Mouse (Mus musculus) stomach, embryonic 15.5 days (tissue): ENCODE data around the gene Sergef. TPM values are rescaled to one million over a fixed set of nuclear protein-coding genes. Genes with fewer than 3 reads are reported as not detected.

Experiments
- ATAC-seq: fragments of 200-750 bp; cut with Nextera tagmentation; 2 replicates; pipeline ENCODE4 v1.8.0; 2017; ENCODE audit warnings: low read depth, moderate number of reproducible peaks, moderate TSS enrichment; ENCODE audit not compliant: insufficient read depth, low FRiP score
- H3K27ac ChIP-seq: fragments of 300-500 bp; sonication (generic); 2 replicates; pipeline ENCODE4 v1.5.1; 2015; ENCODE audit warnings: mild to moderate bottlenecking, inconsistent platforms
- H3K27me3 ChIP-seq: fragments of 300-500 bp; sonication (generic); replicated peaks from 2 replicates; pipeline ENCODE4 v1.6.1; 2015; ENCODE audit warnings: inconsistent platforms
- H3K36me3 ChIP-seq: fragments of 300-500 bp; sonication (generic); 2 replicates; pipeline ENCODE4 v1.6.1; 2015; ENCODE audit warnings: inconsistent platforms
- H3K4me1 ChIP-seq: fragments of 300-500 bp; sonication (generic); 2 replicates; pipeline ENCODE4 v1.6.1; 2015; ENCODE audit warnings: inconsistent platforms
- H3K4me2 ChIP-seq: fragments of 300-500 bp; sonication (generic); 2 replicates; pipeline ENCODE4 v1.6.1; 2015; ENCODE audit warnings: mild to moderate bottlenecking, inconsistent platforms
- H3K4me3 ChIP-seq: fragments of 300-500 bp; sonication (generic); replicated peaks from 2 replicates; pipeline ENCODE4 v1.5.1; 2015; ENCODE audit warnings: inconsistent platforms
- H3K9ac ChIP-seq: fragments of 300-500 bp; sonication (generic); 2 replicates; pipeline ENCODE4 v1.6.1; 2015; ENCODE audit warnings: inconsistent platforms
- H3K9me3 ChIP-seq: fragments of 300-500 bp; sonication (generic); 2 replicates; pipeline ENCODE4 v1.6.1; 2016; ENCODE audit warnings: inconsistent platforms
- WGBS: fragments of 180-500 bp; shearing (Covaris S2); methylation state at CpG from one replicate; pipeline ENCODE4 v1.1.7; 2015; 5-methylcytosine and 5-hydroxymethylcytosine counted together
- polyA plus RNA-seq: library from polyadenylated mRNA; unstranded; fragments of >200 nt; fragmentation: Nextera tagmentation; extraction: Ambion mirVana; gene quantifications from 2 replicates; pipeline ENCODE4 v1.2.1, GENCODE M21; 2015

Sergef gene
- polyA plus RNA-seq, 1 experiment from 2014 or later, result 17.2 TPM

DNA sequence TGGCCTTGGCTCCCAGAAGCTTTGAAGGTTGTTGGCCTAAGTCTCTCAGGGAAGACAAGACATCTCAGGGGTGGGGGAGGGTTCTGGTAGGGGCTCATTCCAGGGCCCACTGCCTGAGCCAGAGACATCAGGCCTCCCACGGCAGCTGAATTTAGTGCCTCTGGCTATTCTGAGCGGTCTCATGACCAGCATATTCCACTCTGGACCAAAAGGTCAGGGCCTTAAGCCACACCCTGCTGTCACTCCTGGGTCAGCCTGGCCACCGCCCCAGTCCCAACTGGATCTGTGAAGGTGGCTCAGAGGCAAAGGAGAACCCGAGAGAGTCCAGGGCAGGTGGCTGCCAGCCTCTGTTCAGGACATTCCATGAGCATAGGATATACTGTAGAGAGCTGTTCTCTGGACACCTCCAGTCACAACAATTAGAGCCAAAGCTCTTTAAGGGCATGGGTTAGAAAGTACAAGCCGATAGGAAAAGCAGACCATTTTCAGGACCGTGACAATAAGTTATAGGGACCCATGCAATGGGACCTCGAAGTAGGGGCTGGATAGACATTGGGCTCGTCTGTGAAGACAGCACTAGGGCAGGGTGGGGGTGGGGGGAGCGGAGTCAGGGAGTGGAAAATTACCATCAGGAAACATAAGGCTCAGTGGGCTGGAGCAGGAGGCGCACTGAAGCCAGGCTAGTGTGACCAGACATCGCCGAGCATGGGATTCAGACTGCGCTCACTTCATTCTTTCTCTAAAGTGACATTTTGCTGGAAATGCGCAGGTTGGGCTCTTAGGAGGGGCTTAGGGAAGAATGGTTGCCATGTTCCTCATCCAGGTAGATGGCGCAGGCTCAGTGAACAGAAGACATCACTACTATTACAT, 235.8 kb downstream of the Sergef start:
- no peak for ATAC-seq
- Histone ChIP-seq H3K9me3 (no peaks in the 10 kb centered on the region), H3K4me1 (no peaks in the 10 kb centered on the region; the same call in 1 of the 2 replicates), H3K4me2 (no peak overlapping the region), H3K4me3 (no peak overlapping the region), H3K9ac (no peak overlapping the region), H3K36me3 (no peaks in the 10 kb centered on the region), H3K27me3 (peaks cover 16% of the 10 kb centered on the region), H3K27ac (no peak overlapping the region)
- WGBS, result 82% methylated on average over 15 of the region's 15 CpGs

DNA sequence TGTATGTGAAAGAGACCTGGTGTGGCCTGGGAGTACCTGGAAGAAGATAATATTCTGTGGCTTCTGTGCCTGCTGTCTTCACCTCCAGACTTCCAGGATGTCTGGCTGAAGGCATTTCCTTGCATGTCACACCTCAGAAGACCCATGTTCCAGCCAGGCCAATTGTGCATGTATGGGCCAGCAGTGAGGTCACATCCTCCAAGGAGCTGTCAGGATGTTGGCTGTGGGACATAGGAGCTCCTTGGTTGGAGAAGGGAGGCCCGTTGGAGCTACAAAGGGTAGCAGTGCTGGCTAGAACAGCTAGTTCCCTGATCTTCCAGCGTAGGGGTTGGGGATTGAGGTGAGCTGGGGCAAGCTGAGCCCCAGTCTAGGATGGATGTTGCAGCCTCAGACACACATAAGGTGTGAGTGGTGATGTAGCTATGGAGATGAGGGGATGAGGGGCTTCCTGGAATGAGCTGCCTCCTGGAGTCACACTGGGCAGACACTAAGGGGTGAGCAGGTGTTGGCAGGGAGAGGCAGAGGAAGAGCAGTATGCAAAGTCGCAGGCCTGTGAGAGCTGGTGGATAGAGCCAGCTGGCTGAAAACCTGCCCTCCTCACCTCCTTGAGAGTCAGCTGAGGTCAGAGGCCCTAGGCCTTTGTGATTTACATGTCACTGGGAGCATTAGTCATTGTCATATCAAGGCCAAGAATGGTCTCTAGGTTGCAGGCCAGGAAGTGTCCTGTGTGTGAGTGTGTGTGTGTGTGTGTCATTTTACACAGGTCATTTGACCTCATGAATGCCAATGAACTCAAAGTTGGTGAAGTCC, 238.0 kb downstream of the Sergef start:
- Histone ChIP-seq H3K27ac (no peak overlapping the region), H3K9me3 (no peaks in the 10 kb centered on the region), H3K36me3 (no peaks in the 10 kb centered on the region), H3K27me3 (peaks cover 38% of the 10 kb centered on the region), H3K4me2 (no peak overlapping the region), H3K9ac (no peak overlapping the region), H3K4me3 (no peak overlapping the region), H3K4me1 (peaks cover 13% of the 10 kb centered on the region; the same call in 1 of the 2 replicates)
- 70% methylated on average over 3 of the region's 3 CpGs for WGBS
- ATAC-seq, result no peak

- Histone ChIP-seq H3K4me2 (no peak overlapping the region), H3K9ac (no peak overlapping the region), H3K27ac (no peak overlapping the region), H3K4me1 (peaks cover 23% of the 10 kb centered on the region; the same call in 1 of the 2 replicates), H3K27me3 (peaks cover 51% of the 10 kb centered on the region), H3K4me3 (no peak overlapping the region), H3K36me3 (no peaks in the 10 kb centered on the region), H3K9me3 (no peaks in the 10 kb centered on the region)
- no peak for ATAC-seq
- WGBS, result 47% methylated on average over 8 of the region's 8 CpGs
Measured at GRCm38 (mm10) chr7:46400346-46400745, 239.3 kb downstream of the Sergef start.

GRCm38 (mm10) chr7:46399676-46400075, 239.9 kb downstream of the Sergef start:
- no peak for ATAC-seq
- H3K36me3 ChIP-seq, result no peaks in the 10 kb centered on the region
- no peak overlapping the region for H3K4me3 ChIP-seq
- no peak overlapping the region for H3K27ac ChIP-seq
- H3K4me2 ChIP-seq, result no peak overlapping the region
- no peak overlapping the region for H3K9ac ChIP-seq
- no peaks in the 10 kb centered on the region for H3K9me3 ChIP-seq
- 94% methylated on average over 1 of the region's 1 CpGs for WGBS
- H3K4me1 ChIP-seq, result peaks cover 23% of the 10 kb centered on the region; the same call in 1 of the 2 replicates
- H3K27me3 ChIP-seq, result peaks cover 57% of the 10 kb centered on the region

- Histone ChIP-seq H3K9ac (no peak overlapping the region), H3K36me3 (no peaks in the 10 kb centered on the region), H3K27ac (no peak overlapping the region), H3K4me2 (no peak overlapping the region), H3K4me3 (no peak overlapping the region), H3K4me1 (peaks cover 23% of the 10 kb centered on the region; the same call in 1 of the 2 replicates), H3K27me3 (peaks cover 67% of the 10 kb centered on the region), H3K9me3 (no peaks in the 10 kb centered on the region)
- 57% methylated on average over 4 of the region's 4 CpGs for WGBS
- no peak for ATAC-seq
Measured at GRCm38 (mm10) chr7:46398612-46399011, 241.0 kb downstream of the Sergef start.

DNA sequence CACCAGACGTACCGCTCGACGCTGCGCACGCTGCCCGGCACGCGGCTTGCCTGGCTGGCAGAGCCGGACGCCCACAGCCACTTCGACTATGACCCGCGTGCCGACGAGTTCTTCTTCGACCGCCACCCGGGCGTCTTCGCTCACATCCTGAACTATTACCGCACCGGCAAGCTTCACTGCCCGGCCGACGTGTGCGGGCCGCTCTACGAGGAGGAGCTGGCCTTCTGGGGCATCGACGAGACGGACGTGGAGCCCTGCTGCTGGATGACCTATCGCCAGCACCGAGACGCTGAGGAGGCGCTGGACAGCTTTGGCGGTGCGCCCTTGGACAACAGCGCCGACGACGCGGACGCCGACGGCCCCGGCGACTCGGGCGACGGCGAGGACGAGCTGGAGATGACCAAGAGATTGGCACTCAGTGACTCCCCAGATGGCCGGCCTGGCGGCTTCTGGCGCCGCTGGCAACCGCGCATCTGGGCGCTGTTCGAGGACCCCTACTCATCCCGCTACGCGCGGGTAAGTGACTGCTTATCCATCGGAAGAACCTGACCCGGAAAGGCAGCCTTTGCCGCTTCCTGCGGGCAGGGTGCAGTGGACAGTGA, 241.8 kb downstream of the Sergef start:
- no peak overlapping the region for H3K9ac ChIP-seq
- H3K36me3 ChIP-seq, result no peaks in the 10 kb centered on the region
- H3K4me1 ChIP-seq, result peaks cover 23% of the 10 kb centered on the region; the same call in 1 of the 2 replicates
- H3K27ac ChIP-seq, result no peak overlapping the region
- 10% methylated on average over 70 of the region's 70 CpGs for WGBS
- no peaks in the 10 kb centered on the region for H3K9me3 ChIP-seq
- ATAC-seq, result no peak
- H3K27me3 ChIP-seq, result peaks cover 67% of the 10 kb centered on the region
- H3K4me3 ChIP-seq, result 0 out of 2 replicates have a peak overlapping the region, but pooled peaks have one; percentile 3
- peak overlapping the region; percentile 91; the same call in 1 of the 2 replicates for H3K4me2 ChIP-seq

GRCm38 (mm10) chr7:46396928-46397731, 242.5 kb downstream of the Sergef start:
- 2% methylated on average over 62 of the region's 64 CpGs for WGBS
- no peak for ATAC-seq
- Histone ChIP-seq H3K9me3 (no peaks in the 10 kb centered on the region), H3K4me1 (peaks cover 23% of the 10 kb centered on the region; the same call in 1 of the 2 replicates), H3K4me3 (peak overlapping the region; percentile 46), H3K27me3 (peaks cover 67% of the 10 kb centered on the region), H3K36me3 (no peaks in the 10 kb centered on the region), H3K27ac (no peak overlapping the region), H3K9ac (no peak overlapping the region), H3K4me2 (peak overlapping the region; percentile 91)

DNA sequence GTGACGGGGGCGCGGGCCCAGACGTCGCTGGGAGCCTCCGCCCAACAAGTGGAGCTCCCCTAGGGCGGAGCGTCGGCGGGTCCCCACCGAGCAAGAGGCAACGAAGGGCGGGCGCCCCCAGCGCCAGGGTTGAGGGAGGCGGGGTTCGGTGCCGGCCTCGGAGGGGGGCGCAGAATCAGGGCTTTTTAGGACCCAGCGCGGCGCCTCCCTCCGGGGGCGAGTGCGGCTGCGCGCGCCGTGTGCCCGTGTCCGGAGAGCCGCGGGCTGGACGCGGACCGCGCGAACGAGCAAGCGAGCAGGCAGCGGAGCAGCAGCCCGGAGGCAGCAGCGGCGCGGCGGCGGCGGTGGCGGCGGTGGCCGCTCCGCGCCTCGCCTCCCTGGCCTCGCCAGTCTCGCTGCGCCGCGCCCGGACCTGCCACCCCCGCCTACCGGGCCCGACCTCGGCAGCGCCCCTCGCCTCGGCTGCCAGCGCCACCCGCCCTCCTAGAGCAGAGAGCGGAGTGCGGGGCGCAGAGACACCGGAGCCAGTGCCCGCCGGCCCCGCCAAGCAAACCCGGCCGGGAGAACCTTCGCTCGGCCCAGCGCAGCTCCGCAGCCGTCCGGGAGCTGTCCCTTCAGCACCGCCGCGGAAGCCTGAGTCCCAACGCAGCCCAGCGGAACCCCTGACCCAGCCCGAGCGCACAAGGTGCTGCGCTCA, 243.2 kb downstream of the Sergef start, which contains the start of gene Kcnc1:
Gene Kcnc1 (plus strand): TSS at position 267 of the 697 bp plus-strand sequence.
- H3K4me2 ChIP-seq, result peak within 1 kb of the TSS; percentile 91
- H3K4me1 ChIP-seq, result peaks cover 23% of the 10 kb centered on the region; the same call in 1 of the 2 replicates
- H3K36me3 ChIP-seq, result no peaks in the 10 kb centered on the region
- H3K27me3 ChIP-seq, result peaks cover 67% of the 10 kb centered on the region
- no peaks in the 10 kb centered on the region for H3K9me3 ChIP-seq
- peak within 1 kb of the TSS; percentile 46 for H3K4me3 ChIP-seq
- under 1% methylated on average over 75 of the region's 93 CpGs for WGBS
- peak; percentile 77; the same call in 1 of the 2 replicates for ATAC-seq
- no peak within 1 kb of the TSS for H3K27ac ChIP-seq
- H3K9ac ChIP-seq, result no peak within 1 kb of the TSS

DNA sequence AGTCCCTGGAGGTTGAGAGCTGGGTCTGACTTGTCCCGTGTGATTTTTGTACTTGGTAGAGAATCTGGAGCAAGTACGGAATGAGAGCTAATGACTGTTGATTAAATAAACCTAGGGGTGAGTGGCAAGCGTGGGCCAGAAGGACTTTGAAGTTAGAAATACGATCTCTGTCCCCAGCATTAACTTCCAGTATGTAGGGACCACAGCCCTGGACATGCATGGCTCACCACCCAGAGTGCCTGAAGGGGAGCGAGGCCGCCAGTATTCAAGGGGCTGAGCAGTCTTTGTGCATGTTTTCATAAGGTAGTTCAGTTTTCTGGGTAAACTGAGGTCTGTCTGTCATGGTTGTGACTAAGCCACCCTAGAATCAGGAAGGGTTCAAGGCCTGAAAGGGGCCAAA, 244.0 kb downstream of the Sergef start:
- Histone ChIP-seq H3K9ac (no peak overlapping the region), H3K27me3 (peaks cover 67% of the 10 kb centered on the region), H3K27ac (no peak overlapping the region), H3K4me1 (peaks cover 23% of the 10 kb centered on the region; the same call in 1 of the 2 replicates), H3K4me3 (peak overlapping the region; percentile 46; the same call in 1 of the 2 replicates), H3K9me3 (no peaks in the 10 kb centered on the region), H3K36me3 (no peaks in the 10 kb centered on the region), H3K4me2 (peak overlapping the region; percentile 91)
- ATAC-seq, result no peak
- 40% methylated on average over 6 of the region's 6 CpGs for WGBS

DNA sequence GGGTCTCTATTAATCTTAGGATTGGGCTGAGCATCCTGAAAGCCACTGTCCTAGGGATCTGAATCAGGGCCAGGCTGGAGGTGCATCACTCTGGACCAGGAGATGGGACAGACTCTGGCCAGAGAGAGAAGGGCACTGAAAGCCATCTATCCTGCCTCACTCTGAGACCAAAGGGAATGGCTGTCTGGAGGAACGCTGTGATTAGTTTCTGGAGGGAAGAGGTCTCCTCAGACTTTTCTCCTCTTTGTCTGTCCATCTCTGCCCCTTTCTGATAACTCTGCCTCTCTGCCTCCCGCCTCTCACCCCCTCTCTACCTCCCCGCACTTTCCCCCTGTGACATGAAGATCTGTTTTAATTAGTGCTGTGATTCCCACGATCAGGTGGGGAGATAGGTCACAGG, 244.7 kb downstream of the Sergef start:
- H3K4me1 ChIP-seq, result peaks cover 23% of the 10 kb centered on the region; the same call in 1 of the 2 replicates
- no peak for ATAC-seq
- no peak overlapping the region for H3K9ac ChIP-seq
- no peak overlapping the region for H3K27ac ChIP-seq
- H3K36me3 ChIP-seq, result no peaks in the 10 kb centered on the region
- peaks cover 63% of the 10 kb centered on the region for H3K27me3 ChIP-seq
- 52% methylated on average over 4 of the region's 4 CpGs for WGBS
- H3K9me3 ChIP-seq, result no peaks in the 10 kb centered on the region
- no peak overlapping the region for H3K4me3 ChIP-seq
- H3K4me2 ChIP-seq, result no peak overlapping the region
